Mouse (Mus musculus) mouse embryonic stem cell (cell line): Measurements from ENCODE around the gene Platr17.
"Not testable (repeated sequence)": the region's sequence is repeated elsewhere in the genome, so short reads cannot be mapped to it uniquely, and the experiment has no call there.

Source experiments
- in situ Hi-C, 2 experiments: fragments of 300-500 bp; cut with MboI; formaldehyde crosslinking; loops; 1 replicate in 1 of 2; 3 replicates in 1 of 2; pipeline ENCODE4 v1.14.3; 2019 to 2020; ENCODE audit warnings: low sequenced_read_pairs in 2 of 2, low pct_unique_long_range_greater_than_20kb in 1 of 2, mixed read lengths in 1 of 2; ENCODE audit not compliant: unreplicated experiment in 1 of 2

Platr17 gene

GRCm38 (mm10) chr17:33900281-33900988 is 4.5 kb upstream of the Platr17 start:
- in situ Hi-C loops = no loop called here

GRCm38 (mm10) chr17:33900989-33901314 is 4.0 kb upstream of the Platr17 start:
- in situ Hi-C loops = no loop called here

- in situ Hi-C loops = no loop called here
Observed at GRCm38 (mm10) chr17:33901653-33902052, 3.3 kb upstream of the Platr17 start.

GRCm38 (mm10) chr17:33902079-33902478 is 2.9 kb upstream of the Platr17 start:
- in situ Hi-C loops = no loop called here

- in situ Hi-C loops = no loop called here
Observed at GRCm38 (mm10) chr17:33902491-33902890, 2.4 kb upstream of the Platr17 start.

GRCm38 (mm10) chr17:33903911-33904651 is 854 bp upstream of the Platr17 start:
- in situ Hi-C loops = not testable (repeated sequence)

GRCm38 (mm10) chr17:33908331-33909076 is 3.6 kb downstream of the Platr17 start:
- in situ Hi-C loops = no loop called here

- in situ Hi-C loops = no loop called here
Observed at GRCm38 (mm10) chr17:33909077-33909868, 4.3 kb downstream of the Platr17 start, which contains the start of gene Daxx. Gene Daxx, plus strand, starts transcription at chr17:33909414.

- in situ Hi-C loops = no loop called here
Observed at GRCm38 (mm10) chr17:33909869-33910250, 4.9 kb downstream of the Platr17 start.

GRCm38 (mm10) chr17:33910346-33911051 is 5.6 kb downstream of the Platr17 start:
- in situ Hi-C loops = no loop called here

GRCm38 (mm10) chr17:33911052-33911812 is 6.3 kb downstream of the Platr17 start:
- in situ Hi-C loops = no loop called here

- in situ Hi-C loops = no loop called here
Observed at GRCm38 (mm10) chr17:33911813-33912414, 7.0 kb downstream of the Platr17 start.

- in situ Hi-C loops = no loop called here
Observed at GRCm38 (mm10) chr17:33913264-33913663, 8.3 kb downstream of the Platr17 start.

GRCm38 (mm10) chr17:33913905-33914304 is 9.0 kb downstream of the Platr17 start:
- in situ Hi-C loops = no loop called here

- in situ Hi-C loops = no loop called here
Observed at GRCm38 (mm10) chr17:33914969-33915391, 10.0 kb downstream of the Platr17 start.

- in situ Hi-C loops = no loop called here
Observed at GRCm38 (mm10) chr17:33915671-33916250, 10.8 kb downstream of the Platr17 start, which contains the start of the genes Tapbp and Zbtb22. Gene Tapbp, plus strand, starts transcription at chr17:33915899. Gene Zbtb22, plus strand, starts transcription at chr17:33915904.

- in situ Hi-C loops = no loop called here
Observed at GRCm38 (mm10) chr17:33916294-33916693, 11.4 kb downstream of the Platr17 start.
